Mouse (Mus musculus): Measurements from ENCODE around the gene Tmco1.

DNA sequence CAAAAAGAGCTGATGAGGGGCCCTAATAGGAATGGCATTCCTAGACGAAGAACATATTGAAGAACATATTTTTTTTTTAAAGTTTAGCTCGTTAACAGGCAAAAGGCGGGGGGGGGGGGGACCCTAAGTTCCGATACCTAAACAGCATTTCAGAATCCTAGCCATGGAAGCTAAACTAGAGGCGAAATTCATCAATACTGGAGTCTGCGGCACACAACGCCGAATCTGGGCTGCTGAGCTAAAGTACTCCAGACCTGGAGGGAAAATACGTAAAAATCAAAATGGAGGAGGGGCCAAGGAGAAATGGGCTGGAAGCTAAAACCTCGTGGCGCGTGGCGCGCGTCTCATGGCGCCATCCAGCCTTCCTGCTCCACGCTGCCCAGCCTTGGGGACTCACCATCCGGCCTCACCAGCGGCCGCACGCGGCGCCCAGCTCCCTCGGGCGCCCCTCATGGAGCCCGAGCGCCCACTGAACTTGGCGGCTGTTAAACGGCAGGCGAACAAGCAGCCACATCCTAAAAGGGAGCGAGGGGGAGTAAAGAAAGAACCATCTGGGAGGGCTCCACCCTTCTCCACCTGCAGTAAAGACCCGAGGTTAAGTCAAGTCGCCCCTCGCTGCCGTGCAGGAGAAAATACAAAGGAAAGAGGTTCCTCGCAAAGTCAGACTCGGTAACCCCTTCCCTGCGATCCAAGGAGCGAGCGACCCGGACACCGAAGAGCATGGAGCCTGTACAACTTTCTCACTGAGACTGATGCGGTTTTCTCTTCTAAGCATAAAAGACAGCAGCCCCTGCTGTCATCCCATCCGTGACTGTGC is 24.5 kb upstream of the Tmco1 start:
- TF ChIP-seq POLR2A (IDR thresholded peaks at IDR 0.05; ENCODE audit: control insufficient read depth, low read depth, low read length) (peak; percentile 28; the same call in 1 of the 2 replicates), CTCF (IDR thresholded peaks at IDR 0.05; ENCODE audit: control insufficient read depth, insufficient read depth, insufficient replicate concordance, low read depth, low read length) (no peak)
